Mouse (Mus musculus) heart, embryonic 11.5 days (tissue): ENCODE measurements around the gene Gdf1. TPM values are rescaled to one million over a fixed set of nuclear protein-coding genes. Genes with fewer than 3 reads are reported as not detected.
A peak's percentile ranks its signal among the peaks of the same experiment; 100 is the strongest.

Experiments used
- ATAC-seq: fragments of 200-750 bp; cut with Nextera tagmentation; replicated peaks from 2 replicates; pipeline ENCODE4 v1.8.0; 2017; ENCODE audit warnings: moderate library complexity; ENCODE audit not compliant: insufficient number of reproducible peaks, low FRiP score, low TSS enrichment
- H3K27ac ChIP-seq: fragments of 300-500 bp; sonication (generic); 2 replicates; pipeline ENCODE4 v1.5.1; 2014; ENCODE audit warnings: mild to moderate bottlenecking, low read depth, low read length
- H3K27me3 ChIP-seq: fragments of 300-500 bp; sonication (generic); 2 replicates; pipeline ENCODE4 v1.6.1; 2014; ENCODE audit warnings: mild to moderate bottlenecking, low read length, mixed read lengths; ENCODE audit not compliant: control insufficient read depth, insufficient read depth
- H3K36me3 ChIP-seq: fragments of 300-500 bp; sonication (generic); 2 replicates; pipeline ENCODE4 v1.6.1; 2014; ENCODE audit warnings: mild to moderate bottlenecking, low read length, moderate library complexity, mixed read lengths; ENCODE audit not compliant: control insufficient read depth, insufficient read depth
- H3K4me1 ChIP-seq: fragments of 300-500 bp; sonication (generic); 2 replicates; pipeline ENCODE4 v1.6.1; 2014; ENCODE audit warnings: low read length; ENCODE audit not compliant: control insufficient read depth, insufficient read depth
- H3K4me2 ChIP-seq: fragments of 300-500 bp; sonication (generic); 2 replicates; pipeline ENCODE4 v1.6.1; 2014; ENCODE audit warnings: mild to moderate bottlenecking, moderate library complexity
- H3K4me3 ChIP-seq: fragments of 300-500 bp; sonication (generic); 2 replicates; pipeline ENCODE4 v1.5.1; 2014; ENCODE audit warnings: low read depth, low read length
- H3K9ac ChIP-seq: fragments of 300-500 bp; sonication (generic); 2 replicates; pipeline ENCODE4 v1.6.1; 2014; ENCODE audit warnings: mild to moderate bottlenecking, low read depth, low read length, moderate library complexity
- H3K9me3 ChIP-seq: fragments of 300-500 bp; sonication (generic); replicated peaks from 2 replicates; pipeline ENCODE4 v1.6.1; 2016; ENCODE audit warnings: low read length; ENCODE audit not compliant: control insufficient read depth
- WGBS: fragments of 180-500 bp; shearing (Covaris S2); extraction: QIAGEN DNeasy Blood & Tissue Kit; methylation state at CpG from one replicate; pipeline ENCODE4 v1.1.7; 2014; ENCODE audit not compliant: insufficient replicate concordance; 5-methylcytosine and 5-hydroxymethylcytosine counted together
- polyA plus RNA-seq: library from polyadenylated mRNA; unstranded; fragments of >200 nt; fragmentation: Nextera tagmentation; extraction: Ambion mirVana; gene quantifications from 2 replicates; pipeline ENCODE4 v1.2.1, GENCODE M21; 2014

Gdf1 gene
- polyA plus RNA-seq, 1 experiment from 2014 or later: 1.7 TPM

GRCm38 (mm10) chr8:70340659-70341058 is 11.0 kb downstream of the Gdf1 start:
- no peak overlapping the region for H3K4me2 ChIP-seq
- H3K4me3 ChIP-seq: no peak overlapping the region
- H3K27ac ChIP-seq: no peak overlapping the region
- H3K4me1 ChIP-seq: peaks cover 6% of the 10 kb centered on the region; the same call in 1 of the 2 replicates
- WGBS: 84% methylated on average over 7 of the region's 7 CpGs
- ATAC-seq: no peak
- H3K9ac ChIP-seq: no peak overlapping the region
- H3K27me3 ChIP-seq: no peaks in the 10 kb centered on the region
- H3K36me3 ChIP-seq: peaks cover 43% of the 10 kb centered on the region
- H3K9me3 ChIP-seq: no peaks in the 10 kb centered on the region

GRCm38 (mm10) chr8:70342007-70342406 is 12.4 kb downstream of the Gdf1 start:
- no peak overlapping the region for H3K27ac ChIP-seq
- 90% methylated on average over 14 of the region's 14 CpGs for WGBS
- no peak overlapping the region for H3K4me3 ChIP-seq
- H3K4me2 ChIP-seq: no peak overlapping the region
- no peak for ATAC-seq
- H3K4me1 ChIP-seq: peaks cover 6% of the 10 kb centered on the region; the same call in 1 of the 2 replicates
- peaks cover 35% of the 10 kb centered on the region for H3K36me3 ChIP-seq
- no peak overlapping the region for H3K9ac ChIP-seq
- H3K27me3 ChIP-seq: no peaks in the 10 kb centered on the region
- no peaks in the 10 kb centered on the region for H3K9me3 ChIP-seq

GRCm38 (mm10) chr8:70343076-70343475 is 13.5 kb downstream of the Gdf1 start:
- Histone ChIP-seq H3K9me3 (no peaks in the 10 kb centered on the region), H3K9ac (no peak overlapping the region), H3K36me3 (peaks cover 25% of the 10 kb centered on the region), H3K4me1 (peaks cover 6% of the 10 kb centered on the region; the same call in 1 of the 2 replicates), H3K27ac (no peak overlapping the region), H3K4me3 (no peak overlapping the region), H3K4me2 (no peak overlapping the region), H3K27me3 (no peaks in the 10 kb centered on the region)
- WGBS: 84% methylated on average over 7 of the region's 7 CpGs
- no peak for ATAC-seq

- Histone ChIP-seq H3K27ac (no peak overlapping the region), H3K9ac (no peak overlapping the region), H3K27me3 (no peaks in the 10 kb centered on the region), H3K4me2 (no peak overlapping the region), H3K4me1 (peaks cover 9% of the 10 kb centered on the region; the same call in 1 of the 2 replicates), H3K9me3 (no peaks in the 10 kb centered on the region), H3K36me3 (peaks cover 23% of the 10 kb centered on the region), H3K4me3 (no peak overlapping the region)
- ATAC-seq: no peak
- 64% methylated on average over 6 of the region's 6 CpGs for WGBS
These were observed 14.1 kb downstream of the Gdf1 start for GRCm38 (mm10) chr8:70343696-70344095.

GRCm38 (mm10) chr8:70344279-70344678 is 14.7 kb downstream of the Gdf1 start:
- WGBS: 88% methylated on average over 2 of the region's 2 CpGs

GRCm38 (mm10) chr8:70347443-70347842 is 17.8 kb downstream of the Gdf1 start:
- Histone ChIP-seq H3K36me3 (peaks cover 9% of the 10 kb centered on the region), H3K4me1 (peaks cover 34% of the 10 kb centered on the region), H3K4me3 (no peak overlapping the region), H3K27ac (no peak overlapping the region), H3K27me3 (no peaks in the 10 kb centered on the region), H3K4me2 (no peak overlapping the region), H3K9ac (no peak overlapping the region), H3K9me3 (no peaks in the 10 kb centered on the region)
- no peak for ATAC-seq
- WGBS: 89% methylated on average over 4 of the region's 4 CpGs

More at GRCm38 (mm10) chr8:70344279-70344678, 14.7 kb downstream of the Gdf1 start:
- no peak for ATAC-seq
- H3K36me3 ChIP-seq: peaks cover 22% of the 10 kb centered on the region
- no peak overlapping the region for H3K4me3 ChIP-seq
- no peaks in the 10 kb centered on the region for H3K9me3 ChIP-seq
- peaks cover 11% of the 10 kb centered on the region; the same call in 1 of the 2 replicates for H3K4me1 ChIP-seq
- H3K4me2 ChIP-seq: no peak overlapping the region
- no peak overlapping the region for H3K27ac ChIP-seq
- no peak overlapping the region for H3K9ac ChIP-seq
- H3K27me3 ChIP-seq: no peaks in the 10 kb centered on the region

- Histone ChIP-seq H3K4me3 (no peak overlapping the region), H3K27ac (no peak overlapping the region; the same call in 1 of the 2 replicates), H3K36me3 (peaks cover 9% of the 10 kb centered on the region), H3K27me3 (no peaks in the 10 kb centered on the region), H3K4me2 (no peak overlapping the region), H3K9me3 (no peaks in the 10 kb centered on the region), H3K4me1 (peaks cover 34% of the 10 kb centered on the region), H3K9ac (0 out of 2 replicates have a peak overlapping the region, but pooled peaks have one; percentile 22)
- WGBS: 81% methylated on average over 1 of the region's 1 CpGs
- no peak for ATAC-seq
These were observed 18.3 kb downstream of the Gdf1 start for GRCm38 (mm10) chr8:70347860-70348420.

- Histone ChIP-seq H3K27me3 (no peaks in the 10 kb centered on the region), H3K4me3 (peak overlapping the region; percentile 94), H3K9me3 (no peaks in the 10 kb centered on the region), H3K27ac (peak overlapping the region; percentile 35; the same call in 1 of the 2 replicates), H3K4me2 (peak overlapping the region; percentile 98), H3K36me3 (peaks cover 9% of the 10 kb centered on the region), H3K4me1 (peaks cover 34% of the 10 kb centered on the region), H3K9ac (peak overlapping the region; percentile 98)
- ATAC-seq: no peak
- 55% methylated on average over 15 of the region's 15 CpGs for WGBS
These were observed 21.7 kb downstream of the Gdf1 start for GRCm38 (mm10) chr8:70351035-70351999.
